Mouse (Mus musculus) CD4-positive, CD25-positive, alpha-beta regulatory T cell, adult 9 weeks (primary cell): ENCODE data around the gene Mxd1. TPM values are rescaled to one million over a fixed set of nuclear protein-coding genes. Genes with fewer than 3 reads are reported as not detected.

ENCODE experiments used
- polyA plus RNA-seq: library from polyadenylated mRNA; unstranded; fragments of 100-300 nt; shearing (Covaris generic); gene quantifications from one replicate; pipeline ENCODE4 v1.2.1, GENCODE M21; 2017

Gene Mxd1
- polyA plus RNA-seq: 27.1 TPM

GRCm38 (mm10) chr6:86668580-86669239 is at the start of gene Mxd1:
Mxd1 (minus strand) TSS chr6:86669161.

GRCm38 (mm10) chr6:86683872-86684654 is 15.1 kb upstream of the Mxd1 start, which contains the start of gene Snrnp27:
Snrnp27 (minus strand) TSS chr6:86684522.

GRCm38 (mm10) chr6:86627946-86628345 is 41.0 kb downstream of the Mxd1 start, which contains the start of gene Asprv1:
Asprv1 (plus strand) TSS chr6:86628164.

Other genes starting within 250 kb of the Mxd1 start
- not detected for gene Gm44790, start 242.5 kb downstream of the Mxd1 start, polyA plus RNA-seq
- gene C87436, start 230.8 kb downstream of the Mxd1 start, polyA plus RNA-seq: 60.4 TPM
- gene Pcbp1, start 142.8 kb downstream of the Mxd1 start, polyA plus RNA-seq: 46.9 TPM
- gene Asprv1, start 41.0 kb downstream of the Mxd1 start, polyA plus RNA-seq: 0.47 TPM
- gene Snrnp27, start 15.4 kb upstream of the Mxd1 start, polyA plus RNA-seq: 89.6 TPM
- 11.6 TPM for gene Gmcl1, start 64.2 kb upstream of the Mxd1 start, polyA plus RNA-seq
- 13.5 TPM for gene Anxa4, start 124.4 kb upstream of the Mxd1 start, polyA plus RNA-seq
- gene Aak1, start 180.4 kb upstream of the Mxd1 start, polyA plus RNA-seq: 58.5 TPM